Mouse (Mus musculus) heart, postnatal 36 days (tissue): ENCODE measurements at regions not wholly inside any gene's neighbourhood (a gene's known extent, or its start where the extent isn't known, plus 50 kb on each side); places are given as distances from the start of the nearest gene placed in this dataset.

Source experiments
- DNase-seq, 2 experiments: peaks; one replicate each; pipeline ENCODE4 v3.0.0; 2021 to 2022
- intact Hi-C: fragments of 180-260 bp; cut with DNase I; formaldehyde crosslinking; loops from one replicate; pipeline ENCODE4 v1.15.1; 2025

DNA sequence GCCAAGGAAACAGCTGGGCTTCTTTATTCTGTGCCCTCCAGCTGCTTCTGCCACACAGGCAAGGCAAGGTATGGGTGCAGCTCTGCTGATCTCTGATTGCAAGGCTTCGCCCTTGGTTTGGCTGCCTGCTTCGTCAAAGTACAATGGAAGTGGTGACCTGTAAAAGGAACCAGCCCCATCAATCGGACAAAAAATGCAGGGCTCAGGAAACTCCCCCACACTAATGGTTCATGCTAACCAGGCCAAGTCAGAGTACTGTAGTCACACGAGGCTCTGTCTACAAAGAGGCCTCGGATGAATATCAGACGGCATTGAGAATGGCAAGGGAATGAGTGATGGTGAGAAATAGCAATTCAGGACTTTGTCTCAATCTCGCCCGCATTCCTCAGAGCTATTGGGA is 433.8 kb downstream of the Meis1 start:
- intact Hi-C loops = loop anchor here (10.0 kb wide), 2 partner anchors 440 to 900 kb away; no protein-coding TSS in a partner anchor
- DNase-seq = no peak

DNA sequence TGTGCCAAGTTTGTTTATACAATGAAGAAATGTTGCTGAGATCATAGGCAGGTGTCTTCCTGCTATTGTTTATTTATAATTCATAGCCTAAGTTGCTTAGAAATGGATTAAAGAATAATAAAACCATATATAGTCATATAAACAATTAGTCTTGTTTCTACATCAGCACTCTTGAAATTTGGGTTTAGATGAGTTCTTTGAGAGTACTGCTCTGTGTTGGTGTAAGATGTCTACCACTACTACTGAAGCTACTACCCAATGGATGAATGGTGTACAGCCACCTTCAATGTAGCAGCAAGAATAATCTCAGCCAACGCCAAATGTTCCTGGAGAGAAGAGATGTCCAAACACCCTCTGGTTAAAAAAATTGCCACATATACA is 436.0 kb downstream of the Meis1 start:
- intact Hi-C loops = loop anchor here (10.0 kb wide), 2 partner anchors 442 to 898 kb away; no protein-coding TSS in a partner anchor
- no peak for DNase-seq

DNA sequence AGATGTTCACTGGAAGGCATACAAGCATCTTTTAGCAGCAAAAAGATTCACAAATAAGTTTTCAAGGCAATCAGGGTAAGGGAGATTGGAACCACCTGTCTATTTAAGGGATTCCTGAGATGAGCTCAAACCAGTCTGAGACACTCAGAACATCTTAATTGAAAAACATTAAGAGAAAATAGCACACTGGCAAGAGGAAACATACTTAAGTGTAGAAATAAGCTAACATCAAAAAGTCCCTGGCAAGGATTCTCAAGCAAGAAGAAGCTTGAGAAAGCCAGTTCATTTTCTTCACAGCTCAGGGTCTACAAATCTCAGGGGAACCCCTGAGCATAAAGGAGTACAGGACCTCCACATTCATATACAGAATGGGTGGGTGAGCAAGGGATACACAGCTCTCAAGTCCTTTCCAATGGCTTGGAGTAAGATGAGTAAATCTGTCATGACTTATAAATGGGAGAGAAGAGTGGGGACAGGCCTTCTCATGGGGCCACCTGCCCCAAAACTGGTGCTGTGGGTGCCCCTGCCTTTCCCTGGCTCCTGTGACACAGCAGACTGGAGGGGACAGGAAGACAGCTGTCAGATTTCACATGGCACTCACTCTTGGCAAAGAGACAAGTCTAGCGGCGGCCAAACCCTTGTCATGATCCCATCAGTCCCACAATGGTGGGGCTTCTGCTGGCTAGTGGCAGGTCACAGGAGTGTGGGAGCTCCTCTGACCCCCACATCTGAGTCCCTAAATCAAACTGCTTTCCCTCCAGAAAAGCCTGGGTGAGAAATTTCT is 436.6 kb downstream of the Meis1 start:
- DNase-seq = peak; percentile 36
- intact Hi-C loops = loop anchor here (10.0 kb wide), 2 partner anchors 443 to 897 kb away; no protein-coding TSS in a partner anchor

DNA sequence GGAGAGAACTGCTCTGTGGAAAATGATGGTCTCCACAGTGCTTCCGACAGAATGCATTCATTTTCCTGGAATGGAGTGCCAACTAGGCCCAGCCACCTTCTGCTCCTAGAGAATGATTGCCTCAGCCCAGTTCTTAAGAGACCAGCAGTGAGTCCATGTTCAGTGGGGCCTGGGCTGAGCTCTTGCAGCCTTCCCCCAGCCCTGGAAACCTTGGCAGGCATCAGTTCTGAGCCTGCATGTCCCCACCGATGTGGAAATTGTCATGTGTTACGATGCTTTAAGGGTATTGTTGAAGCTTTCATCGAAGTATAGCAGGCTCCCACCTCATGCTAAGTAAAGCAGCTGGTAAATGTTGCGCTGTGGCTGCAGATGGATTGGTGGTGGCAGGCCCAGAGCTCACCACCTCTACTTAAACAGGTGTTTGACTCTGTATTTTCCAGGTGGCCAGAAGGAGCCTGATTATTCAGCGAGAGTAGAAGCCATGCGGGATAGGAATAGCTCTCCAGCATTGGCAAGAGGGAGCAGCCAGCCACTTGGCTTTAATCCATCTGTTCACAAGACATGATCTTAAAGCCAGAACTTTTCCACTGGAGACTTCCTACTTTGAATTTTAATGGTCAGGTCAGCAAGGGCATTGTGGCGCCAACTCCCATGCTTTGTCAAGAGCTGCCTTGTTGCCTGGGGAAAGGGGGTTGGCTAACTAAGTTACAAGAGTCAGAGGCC is 437.5 kb downstream of the Meis1 start:
- intact Hi-C loops = loop anchor here (10.0 kb wide), 2 partner anchors 444 to 896 kb away; no protein-coding TSS in a partner anchor
- DNase-seq = peak; percentile 10 to 36

DNA sequence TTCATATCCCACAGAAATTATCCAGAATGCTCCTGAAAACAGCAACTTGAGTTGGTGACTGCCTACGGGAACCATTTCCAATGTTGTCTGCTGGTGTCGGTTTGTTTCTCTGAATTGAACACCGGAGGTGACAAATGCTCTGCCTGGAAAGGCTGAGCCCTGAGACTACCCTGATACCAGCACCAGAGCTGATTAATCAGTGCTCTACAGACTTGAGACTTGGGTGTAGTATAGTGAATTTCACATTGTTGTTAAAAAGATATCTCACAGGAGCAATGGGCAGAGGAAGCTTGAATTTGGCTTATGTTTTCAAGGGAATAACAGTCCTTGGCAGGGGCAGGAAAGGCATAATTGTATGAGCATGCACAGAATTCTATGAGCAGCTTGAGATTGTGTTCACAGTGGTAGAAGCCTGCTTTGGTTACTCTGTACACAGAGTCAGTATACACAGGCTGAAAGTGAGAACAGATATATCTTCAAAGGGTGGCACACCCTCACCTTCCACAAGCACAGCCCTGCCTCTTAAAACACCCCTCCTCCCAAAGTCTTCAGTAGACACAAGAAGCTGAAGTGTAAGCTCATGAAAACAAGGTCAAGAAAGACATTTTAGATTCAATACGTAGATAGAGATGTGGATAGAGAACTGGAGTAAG is 447.1 kb downstream of the Meis1 start:
- DNase-seq = no peak
- intact Hi-C loops = no loop called here

DNA sequence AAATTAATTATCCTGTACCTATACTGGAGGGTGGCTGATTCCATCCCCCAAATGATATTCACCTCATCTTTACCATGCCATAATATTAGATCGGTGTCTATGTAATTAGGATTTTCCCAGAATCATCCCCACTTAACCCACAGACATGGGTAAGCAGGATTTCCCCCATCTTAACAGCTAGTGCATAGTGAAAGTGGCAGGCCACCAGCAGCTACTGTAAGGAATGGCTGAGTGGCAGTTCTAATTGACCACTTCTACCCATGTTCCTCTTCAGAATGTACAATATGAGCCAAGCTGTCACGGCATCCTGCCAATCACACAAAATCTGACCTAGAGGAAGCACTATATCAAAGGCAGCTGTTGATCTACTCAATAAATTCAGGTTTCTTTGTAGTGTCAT is 455.8 kb downstream of the Meis1 start:
- intact Hi-C loops = no loop called here

DNA sequence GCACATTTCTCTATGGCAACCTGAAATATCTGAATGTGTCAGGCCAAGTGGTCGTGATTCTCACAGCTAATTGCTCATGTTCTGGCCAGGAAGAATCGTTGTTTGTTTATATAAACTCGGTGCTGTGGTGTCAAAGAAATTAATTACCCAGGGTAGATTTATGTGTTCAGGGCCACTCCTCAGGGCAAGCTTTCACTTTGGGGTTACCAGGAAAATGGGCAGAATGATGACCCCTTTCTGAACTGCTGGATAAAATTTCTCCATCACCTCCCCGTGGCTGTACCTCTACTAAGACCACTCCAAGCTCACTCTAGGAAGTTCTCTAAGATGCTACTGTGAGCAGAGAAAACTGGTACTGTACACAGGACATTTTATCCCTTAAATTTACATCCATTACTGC is 460.1 kb downstream of the Meis1 start:
- intact Hi-C loops = no loop called here
- no peak for DNase-seq

More for the DNA sequence above, 455.8 kb downstream of the Meis1 start:
- DNase-seq = no peak

DNA sequence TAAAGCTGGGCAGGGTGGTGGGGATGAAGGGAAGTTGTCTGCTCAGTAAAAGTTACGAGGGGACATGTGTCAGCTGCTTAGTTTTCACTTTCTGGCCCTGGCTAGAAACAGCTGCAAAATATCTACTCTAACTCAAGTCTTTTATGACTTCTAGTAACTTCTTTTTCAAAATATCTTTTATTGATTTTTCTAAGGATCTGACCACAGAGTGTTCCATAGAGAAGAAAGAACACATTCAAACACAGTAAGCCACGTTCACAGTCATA is 483.3 kb downstream of the Meis1 start:
- no peak for DNase-seq
- intact Hi-C loops = no loop called here

DNA sequence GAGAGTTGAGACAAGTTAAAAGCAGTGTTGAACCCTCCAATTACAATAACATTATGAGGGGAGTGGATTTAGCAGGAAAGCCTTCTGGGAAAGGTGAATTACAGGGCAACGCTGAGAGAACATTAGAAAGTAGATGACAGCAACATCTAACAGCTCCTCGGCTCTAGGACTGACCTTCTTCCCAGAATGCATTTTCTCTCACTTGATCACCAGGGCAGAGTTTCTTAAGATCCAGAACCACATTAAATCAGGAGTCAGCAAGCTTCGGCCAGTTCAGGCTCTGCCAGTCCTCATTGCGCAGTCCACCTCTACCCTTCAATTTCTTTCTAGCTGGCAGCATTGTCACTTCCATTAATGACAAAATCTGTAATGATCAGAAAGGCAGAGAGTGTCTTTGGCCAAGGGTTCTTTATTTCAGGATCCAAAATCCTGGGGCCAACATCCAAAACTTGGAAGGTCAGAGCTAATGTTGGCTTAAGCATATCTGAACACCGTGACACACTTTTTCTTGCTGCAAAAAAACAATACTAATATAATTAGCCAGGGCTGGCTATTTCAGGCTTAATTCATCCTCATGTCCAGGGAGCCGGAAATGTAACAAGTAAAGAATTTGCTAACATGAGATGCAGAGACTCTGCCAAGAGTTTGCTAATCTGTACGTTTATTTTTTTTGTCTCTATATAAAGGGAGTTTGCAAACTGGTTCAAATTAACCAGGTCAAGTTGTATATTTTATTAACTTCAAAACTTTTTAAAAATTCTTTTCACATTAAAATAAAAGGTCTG is 483.8 kb downstream of the Meis1 start:
- peak in 1 of 2 experiments; percentile 5 for DNase-seq
- intact Hi-C loops = no loop called here

DNA sequence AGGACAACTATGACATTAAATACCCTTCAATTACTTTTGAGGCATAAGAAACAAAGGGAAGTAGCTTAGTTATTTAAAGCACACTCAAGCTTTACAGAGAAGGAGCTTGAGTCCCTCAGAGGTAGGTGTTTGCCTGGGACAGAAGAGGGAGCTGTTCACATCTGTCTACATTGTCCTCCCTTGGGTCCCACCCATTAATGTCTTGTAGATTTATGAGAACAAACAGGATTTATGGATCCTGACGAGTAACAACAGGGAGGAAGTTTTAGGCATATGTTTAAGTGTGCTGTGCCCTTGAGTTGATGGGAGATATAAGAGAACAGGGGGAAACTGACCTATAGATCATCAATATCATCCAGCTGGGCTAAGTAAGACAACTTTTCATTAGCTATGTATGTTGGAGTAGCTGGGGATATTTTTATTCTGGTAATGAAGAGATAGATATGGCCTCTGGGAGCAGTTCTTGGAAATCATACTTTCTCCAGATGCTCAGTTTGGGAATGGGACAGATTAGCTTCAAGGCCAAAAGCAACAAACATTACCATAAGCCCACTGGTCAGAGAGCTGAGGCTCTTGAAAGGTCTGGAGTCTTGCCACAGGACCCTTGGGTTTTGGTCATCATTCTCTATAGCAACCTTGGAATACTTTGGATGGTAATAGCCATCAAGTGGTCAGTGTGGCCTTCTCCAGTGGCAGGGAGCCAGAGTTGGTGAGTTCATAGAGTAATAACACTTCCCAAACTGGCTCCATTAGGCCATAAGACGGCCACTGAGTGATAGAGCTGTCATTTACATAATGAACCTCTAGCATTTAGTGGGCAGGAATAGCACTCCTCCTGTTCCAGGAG is 487.3 kb downstream of the Meis1 start:
- intact Hi-C loops = no loop called here

DNA sequence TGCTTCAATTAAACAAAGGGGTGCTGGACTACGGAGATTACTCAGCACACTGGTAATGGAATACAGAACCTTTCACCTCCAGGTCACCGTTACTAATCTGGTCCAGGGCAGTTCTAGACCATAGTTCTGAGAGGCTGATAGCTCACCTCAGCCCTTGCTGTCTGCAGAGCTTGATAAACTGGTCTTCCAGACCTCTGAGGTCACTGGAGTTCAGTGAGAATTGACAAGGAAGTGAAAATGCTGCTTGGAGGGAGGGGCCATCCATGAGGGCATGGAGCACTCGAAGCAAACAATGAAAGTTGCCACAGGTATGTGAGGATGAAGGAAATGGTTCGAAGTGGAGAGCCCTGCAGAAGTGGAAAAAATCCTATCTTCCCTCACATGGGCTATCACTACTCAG is 490.2 kb downstream of the Meis1 start:
- DNase-seq = no peak
- intact Hi-C loops = no loop called here

More for the DNA sequence above, 487.3 kb downstream of the Meis1 start:
- DNase-seq = peak in 1 of 2 experiments; percentile 6

DNA sequence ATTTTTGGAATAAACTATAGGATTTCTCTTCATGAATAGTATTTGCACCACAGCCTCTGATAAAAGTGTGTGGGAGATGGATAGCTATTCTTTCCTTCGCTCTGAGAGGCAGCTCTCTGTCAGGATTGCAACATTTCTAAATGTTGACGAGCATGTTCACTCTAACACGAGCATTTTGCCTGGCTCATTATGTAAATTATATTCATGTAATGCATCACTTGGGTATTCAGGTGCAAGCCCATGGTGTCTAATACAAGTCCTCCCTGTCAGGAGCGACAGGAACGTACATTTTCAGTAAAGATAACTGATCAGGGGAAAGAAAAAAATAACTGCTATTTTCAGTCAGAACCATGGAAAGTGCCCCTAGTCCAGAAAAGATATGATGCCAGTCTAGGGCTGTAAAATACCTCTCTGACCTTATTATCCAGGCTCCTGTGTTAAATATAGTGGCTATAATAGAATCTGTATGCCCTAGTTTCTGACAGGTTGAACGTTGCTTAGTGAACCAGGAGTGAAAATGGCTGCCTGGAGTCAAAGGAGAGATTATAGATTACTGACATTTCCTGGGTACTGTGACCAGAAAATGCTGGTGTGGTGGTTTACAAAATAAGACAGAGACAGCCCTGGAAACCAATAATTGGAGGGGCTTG is 523.6 kb downstream of the Meis1 start:
- intact Hi-C loops = no loop called here
- no peak for DNase-seq

DNA sequence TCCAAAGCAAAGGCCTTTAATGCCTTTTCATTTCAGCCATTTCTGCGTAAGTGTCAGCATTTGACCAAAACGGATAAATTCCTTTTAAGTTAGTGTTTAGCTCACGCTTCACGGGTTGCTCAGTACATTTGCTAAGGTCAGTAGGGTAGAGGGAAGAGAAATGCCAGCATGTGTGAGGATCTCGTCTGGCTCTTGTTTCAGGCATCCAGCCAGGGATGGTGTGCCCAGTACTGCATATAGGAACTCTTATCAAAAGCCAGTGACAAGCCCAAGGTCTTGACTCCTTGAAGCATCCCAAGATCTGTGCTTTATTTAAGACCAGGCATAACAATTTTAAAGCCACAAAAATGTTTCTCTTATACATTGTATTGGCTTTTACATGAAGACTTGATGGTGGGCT is 524.8 kb downstream of the Meis1 start:
- DNase-seq = no peak
- intact Hi-C loops = no loop called here

DNA sequence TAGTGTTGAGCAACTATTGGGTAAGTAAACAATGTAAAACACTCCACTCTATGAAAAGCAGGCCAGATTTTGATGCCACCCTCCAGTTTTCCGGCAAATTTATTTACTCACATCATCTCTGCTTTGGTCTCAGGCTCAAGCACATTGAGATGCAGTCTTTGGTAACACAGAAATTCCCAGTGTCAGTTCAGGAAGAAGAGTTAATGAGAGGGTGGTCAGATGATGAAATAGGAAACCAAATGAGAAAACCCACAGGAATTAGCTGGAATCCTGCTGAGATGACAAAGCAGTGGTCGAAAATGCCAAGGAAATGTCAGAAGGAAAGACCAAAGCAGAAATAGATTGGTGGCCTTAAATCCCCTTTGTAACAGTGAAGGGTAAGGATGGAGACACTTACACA is 525.7 kb downstream of the Meis1 start:
- intact Hi-C loops = no loop called here
- DNase-seq = no peak

DNA sequence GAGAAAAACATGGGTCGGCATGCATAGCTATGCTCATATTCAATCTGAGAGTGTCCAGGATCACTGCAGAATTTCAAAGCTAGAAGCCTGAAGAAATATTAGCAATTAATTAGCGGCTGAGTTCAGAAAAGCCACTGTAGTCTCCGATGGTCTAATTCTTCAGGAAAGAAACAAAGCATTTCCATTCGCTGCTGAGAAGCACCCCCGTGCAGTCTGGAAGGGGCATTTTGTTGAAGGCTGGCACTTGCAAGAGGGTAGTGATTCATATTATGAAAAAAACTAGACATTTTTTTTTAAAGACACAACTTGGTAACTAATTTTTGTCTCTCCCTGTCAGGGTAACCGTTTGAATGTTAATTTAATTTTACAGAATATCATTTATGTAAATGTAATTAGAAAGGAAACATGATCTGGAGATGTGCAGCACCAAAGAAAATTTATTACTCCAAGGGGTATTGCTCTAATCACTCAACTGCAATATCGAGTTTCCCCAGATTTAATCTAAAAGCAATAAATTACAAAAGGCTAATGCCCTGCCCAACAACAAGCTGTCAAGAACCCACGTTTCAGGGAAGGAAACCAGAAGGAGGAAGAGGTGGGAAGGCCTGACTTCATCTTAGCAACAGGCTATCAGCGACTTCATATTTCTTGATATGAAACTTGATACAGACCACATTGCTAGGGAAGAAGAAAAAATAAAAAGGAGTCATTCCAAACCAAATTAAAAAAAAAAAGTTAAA is 529.1 kb downstream of the Meis1 start:
- intact Hi-C loops = no loop called here

DNA sequence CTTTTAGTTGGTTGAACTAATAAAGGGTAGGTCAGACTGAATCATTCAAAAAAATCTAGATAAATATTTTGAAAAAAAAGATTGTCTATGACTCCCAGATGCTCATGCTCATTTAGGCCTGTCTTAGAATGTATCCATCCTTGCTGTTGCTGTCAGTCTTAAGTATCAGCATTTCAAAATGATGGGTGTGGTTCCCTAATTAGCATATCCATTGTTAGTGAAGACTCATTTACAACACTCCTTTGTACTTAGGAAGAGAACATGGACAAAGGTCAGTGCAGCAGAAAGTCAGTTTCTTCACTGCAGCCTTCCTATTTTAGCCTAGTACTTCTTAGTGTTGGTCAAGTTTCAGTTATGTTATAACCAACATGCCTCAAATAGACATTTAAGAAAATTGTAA is 525.2 kb upstream of the Etaa1 start:
- intact Hi-C loops = no loop called here
- DNase-seq = no peak

More for the DNA sequence above, 529.1 kb downstream of the Meis1 start:
- DNase-seq = no peak

DNA sequence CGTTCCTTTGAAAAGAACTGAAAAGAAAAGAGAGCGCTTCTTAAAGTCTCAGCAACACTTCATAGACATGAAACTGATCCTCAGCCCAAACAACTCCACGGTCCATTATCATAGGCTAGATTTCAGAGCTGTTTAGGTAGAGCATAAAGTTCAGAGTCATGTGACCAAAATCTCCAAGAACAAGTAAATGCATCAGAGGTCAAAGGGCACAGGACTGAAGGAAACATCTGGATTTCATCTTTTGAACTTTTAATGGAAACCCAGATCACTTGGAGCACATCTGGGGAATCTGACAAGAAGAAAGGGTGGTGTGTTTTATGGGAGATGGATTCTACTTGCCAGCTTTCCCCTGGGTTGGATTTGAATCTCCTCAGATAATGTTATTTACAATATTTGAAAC is 497.6 kb upstream of the Etaa1 start:
- DNase-seq = no peak
- intact Hi-C loops = no loop called here

DNA sequence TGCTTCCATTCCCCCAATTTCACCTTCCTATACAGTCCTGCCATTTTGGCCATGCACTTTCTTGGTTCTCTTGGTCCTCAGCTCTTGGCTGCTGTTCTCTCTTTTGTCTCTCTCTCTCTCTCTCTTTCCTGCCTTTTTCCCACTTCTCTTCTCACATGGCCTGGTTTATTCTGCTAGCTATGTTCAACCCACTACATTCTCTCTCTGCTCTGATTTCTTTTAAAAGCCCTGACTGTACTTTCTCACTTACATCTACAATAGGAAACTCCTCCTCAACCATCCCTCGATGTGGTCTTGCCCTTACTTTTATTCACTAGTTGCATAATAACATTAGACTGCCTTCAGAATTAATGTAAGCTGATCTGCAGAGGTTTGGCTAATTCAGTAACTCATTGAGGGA is 495.2 kb upstream of the Etaa1 start:
- no peak for DNase-seq
- intact Hi-C loops = no loop called here

DNA sequence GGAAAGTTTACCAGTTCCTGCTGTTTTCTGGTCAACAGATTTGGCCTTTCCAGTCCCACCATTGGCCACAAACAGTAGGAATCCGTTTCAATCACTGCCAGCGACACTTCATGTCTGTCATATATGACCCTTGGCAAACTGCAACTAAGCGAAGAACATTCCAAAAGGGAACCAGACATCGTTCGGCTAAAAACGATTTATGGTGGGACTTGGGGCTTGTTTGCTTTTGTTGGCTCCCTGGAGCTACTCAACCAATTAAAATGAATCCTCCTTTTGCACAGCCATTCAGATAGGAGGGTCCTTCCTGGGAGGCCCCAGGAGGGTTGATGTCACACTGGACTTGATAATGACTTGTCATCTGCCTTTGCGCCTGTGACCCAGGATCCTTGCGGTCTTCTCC is 490.9 kb upstream of the Etaa1 start:
- DNase-seq = no peak
- intact Hi-C loops = no loop called here
